Mouse (Mus musculus) telencephalon, adult 2 months (tissue): ENCODE measurements around the gene Mex3d.

Source experiments
- DNase-seq: peaks from one replicate; pipeline ENCODE4 v3.0.0-alpha.2; 2011; ENCODE audit warnings: low read depth, low spot score

The Mex3d gene

DNA sequence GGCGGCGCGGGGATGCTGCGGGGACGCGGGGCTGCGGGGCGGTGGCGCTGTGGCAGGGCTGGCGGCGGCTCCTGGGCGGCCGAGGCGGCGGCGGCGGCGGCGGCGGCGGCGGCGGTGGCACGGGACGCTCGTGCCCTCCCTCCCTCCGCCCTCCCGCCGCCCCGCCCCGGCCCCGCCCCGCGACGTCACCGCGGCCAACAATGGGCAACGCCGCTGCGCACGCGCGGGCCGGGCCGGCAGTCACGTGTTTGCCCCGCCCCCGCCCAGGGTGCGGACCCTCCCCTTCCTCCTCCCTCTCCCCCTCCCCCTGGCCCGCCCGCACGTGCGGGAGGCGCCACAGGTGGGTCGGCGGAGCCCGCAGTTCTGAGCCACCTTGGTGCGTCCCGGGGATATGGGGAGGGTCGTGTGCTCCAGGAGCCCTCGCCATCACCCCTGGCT, at the start of gene Mex3d:
TSS of gene Mex3d (minus strand) at position 138 of the 438 bp plus-strand sequence.
- no peak for DNase-seq

DNA sequence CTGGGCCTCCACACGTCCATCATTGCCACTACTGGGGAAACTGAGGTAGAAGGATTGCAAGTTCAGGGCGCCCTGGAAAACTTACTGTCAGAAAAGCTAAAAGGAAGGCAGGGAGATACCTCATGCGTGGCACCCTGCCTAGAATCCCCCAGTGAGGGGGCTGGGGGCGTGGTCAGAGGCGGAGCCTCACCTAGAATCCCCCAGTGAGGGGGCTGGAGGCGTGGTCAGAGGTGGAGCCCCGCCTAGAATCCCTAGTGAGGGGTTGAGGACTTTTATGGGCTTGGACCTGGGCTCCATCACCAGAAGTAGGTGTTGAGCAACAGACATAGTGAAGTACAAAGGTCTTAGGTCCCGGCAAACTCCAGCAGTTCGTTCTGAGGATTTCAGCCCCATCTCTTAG, 48.8 kb upstream of the Mex3d start:
- DNase-seq: no peak

DNA sequence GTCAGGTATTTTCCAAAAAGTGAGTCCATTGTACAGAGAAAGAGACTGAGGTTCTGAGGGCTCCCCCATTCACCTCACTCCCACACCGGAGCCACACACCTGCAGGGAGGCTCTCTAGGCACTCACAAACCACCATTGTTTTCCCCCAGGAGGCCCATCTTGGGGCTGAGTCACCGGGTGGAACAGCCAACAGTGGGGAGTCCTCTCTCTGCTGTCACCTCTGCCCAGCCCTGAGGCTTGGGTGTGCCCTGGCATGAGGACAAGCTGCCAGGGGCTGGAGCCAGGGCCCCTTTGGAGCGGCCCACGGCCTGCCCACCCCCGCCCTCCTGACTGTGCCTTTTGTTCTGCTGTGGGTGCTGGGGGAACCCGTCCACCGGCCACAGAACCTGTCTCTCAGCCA, 48.3 kb upstream of the Mex3d start:
- DNase-seq: no peak

DNA sequence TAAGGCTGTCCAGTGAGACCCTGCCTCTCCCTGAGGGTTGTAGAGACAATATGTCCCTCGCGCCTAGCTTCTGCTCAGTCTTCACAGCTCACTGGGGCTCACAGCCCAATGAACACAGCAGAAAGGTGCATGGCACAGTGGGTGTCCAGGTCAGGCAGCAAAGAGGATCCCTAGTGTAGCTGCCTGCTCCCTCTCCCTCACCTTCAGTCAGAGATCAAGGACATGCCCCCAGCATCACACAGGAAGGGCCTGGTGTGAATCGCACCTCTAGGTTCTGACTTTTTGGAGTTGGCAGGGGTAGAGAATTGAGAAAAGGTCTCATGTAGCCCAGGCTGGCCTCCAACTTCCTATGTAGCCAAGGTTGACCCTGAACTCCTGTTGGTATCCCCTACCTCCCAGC, 47.4 kb upstream of the Mex3d start:
- DNase-seq: no peak

DNA sequence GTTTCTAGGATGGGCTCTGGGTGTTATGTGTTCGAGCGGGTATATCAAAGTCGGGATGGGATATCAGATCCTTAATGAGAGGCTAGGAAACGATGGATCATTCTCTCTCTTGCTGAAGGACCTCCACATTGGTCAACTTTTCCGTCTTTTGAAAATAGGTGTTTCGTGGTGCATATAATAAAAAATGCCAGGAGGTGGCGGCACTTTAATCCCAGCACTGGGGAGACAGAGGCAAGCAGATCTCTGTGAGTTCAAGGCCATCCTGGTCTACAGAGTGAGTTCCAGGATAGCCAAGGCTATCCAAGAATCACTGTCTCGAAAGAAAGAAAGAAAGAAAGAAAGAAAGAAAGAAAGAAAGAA, 46.8 kb upstream of the Mex3d start:
- DNase-seq: no peak

DNA sequence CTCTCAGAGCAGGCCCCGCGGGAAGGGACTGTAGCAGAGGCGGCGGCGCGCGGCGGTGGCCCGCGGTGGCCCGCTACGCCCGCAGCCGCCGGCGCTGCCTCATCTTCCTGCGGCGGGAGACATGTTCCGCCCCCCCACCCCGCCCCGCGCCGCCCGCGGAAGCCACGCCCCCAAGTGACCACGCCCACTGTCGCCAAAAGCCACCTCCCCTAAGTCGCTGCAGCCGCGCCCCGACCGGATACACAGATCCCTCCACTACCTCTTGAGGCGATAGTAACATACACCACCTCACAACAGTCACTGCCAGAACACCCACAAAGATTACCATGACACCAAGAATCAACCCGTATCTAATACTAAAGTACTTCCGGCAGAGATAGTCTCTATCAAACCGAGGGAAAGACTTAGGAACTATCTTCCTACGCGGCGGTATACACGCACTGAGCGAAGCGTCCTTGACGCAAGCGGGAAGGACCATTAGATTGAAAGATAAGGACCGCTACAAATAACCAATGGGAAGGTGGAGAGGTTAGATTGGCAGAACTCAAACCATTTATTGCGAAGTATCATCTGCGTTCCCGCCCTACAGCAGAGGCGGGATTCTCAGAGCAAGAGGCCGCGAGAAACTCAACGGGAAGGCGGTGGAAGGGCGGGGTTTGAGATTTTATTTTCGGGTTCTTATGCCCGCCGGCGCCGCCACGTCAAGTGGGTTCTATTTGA, 46.2 kb upstream of the Mex3d start, which contains the start of gene Tcf3:
TSS of gene Tcf3 (minus strand) at position 135 of the 720 bp plus-strand sequence.
- peak; percentile 100 for DNase-seq

DNA sequence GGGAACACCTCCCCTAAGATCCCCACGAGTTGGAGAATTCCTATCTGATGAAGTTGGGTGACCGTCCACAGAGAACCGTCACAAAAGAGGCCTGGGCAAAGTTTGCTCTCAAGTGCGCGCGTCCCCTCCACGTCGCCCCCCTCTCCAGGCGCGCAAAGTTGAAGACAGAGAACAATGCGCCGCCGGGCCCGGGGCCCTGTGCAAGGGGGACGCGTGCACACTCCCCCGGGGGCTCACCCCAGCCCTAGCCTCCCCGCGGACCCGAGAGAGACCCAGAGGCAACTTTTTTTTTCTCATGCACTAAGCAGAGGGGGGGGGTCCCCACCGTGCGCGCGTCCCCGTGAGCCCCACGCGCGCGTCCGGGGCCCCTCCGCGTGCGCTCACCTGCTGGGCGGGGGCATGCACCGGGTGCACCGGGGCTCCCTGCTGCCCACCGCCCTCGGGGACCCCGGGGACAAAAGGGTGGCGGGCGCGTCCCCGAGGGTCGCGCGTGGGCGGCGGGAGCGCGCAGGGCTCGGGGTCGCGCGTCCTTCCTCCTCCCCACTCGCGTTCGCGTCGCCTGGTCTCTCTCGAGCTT, 45.6 kb upstream of the Mex3d start:
- DNase-seq: no peak

DNA sequence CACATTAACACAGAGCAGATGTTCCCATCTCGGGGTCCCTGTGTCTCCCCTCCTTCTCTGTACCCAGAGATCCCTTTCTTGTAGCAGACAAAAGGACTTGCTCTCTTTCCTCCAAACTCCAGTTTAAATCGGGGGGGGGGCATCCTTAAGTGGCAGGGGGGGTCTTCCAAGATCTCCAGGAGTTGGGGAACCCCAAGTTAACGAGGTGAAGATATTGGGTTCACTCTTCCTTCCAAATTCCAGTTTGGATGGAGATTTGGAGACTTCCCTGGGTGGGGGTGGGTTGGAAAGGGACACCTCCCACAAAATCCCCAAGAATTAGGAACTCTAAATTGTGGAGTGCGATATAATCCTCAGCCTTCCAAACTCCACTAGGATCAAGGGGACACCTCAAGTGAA, 44.9 kb upstream of the Mex3d start:
- DNase-seq: no peak

DNA sequence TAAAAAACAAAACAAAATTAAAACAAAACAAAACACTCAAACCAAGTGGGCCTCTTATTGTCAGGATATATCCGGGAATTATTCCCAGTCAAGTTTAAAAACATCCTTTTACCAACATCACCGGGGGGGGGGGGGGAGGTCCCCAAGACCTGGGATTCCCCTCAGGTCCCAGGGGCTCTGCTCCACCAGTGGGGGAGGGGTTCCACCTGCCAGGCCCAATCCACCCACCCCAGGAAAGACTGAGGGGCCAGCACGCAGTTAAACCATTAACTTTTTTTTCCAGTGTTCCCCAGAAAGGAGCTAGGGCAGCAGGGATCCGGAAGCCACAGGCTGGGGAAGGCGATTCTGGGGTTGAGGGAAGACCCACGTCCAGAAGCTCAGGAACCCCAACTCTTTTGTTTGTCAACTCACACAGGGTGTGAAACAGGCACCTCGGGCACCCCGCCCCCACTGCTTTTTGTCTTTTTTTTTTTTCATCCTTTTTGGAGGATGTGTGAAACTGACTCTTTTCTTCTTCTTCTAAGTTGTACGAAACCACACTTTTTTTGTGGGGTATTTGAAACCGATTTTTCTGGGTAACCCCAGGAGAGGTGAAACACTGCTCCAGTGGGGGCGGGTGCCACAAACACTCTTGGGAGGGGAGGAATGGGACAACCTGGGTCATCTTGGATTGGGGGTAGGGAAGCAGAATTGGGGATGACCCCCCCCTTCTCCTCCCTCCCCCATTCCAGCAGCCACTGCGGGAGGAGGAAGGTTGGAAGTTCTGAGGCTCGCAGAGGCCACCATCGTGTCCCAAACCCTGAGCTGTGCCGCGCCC, 44.3 kb upstream of the Mex3d start:
- no peak for DNase-seq

DNA sequence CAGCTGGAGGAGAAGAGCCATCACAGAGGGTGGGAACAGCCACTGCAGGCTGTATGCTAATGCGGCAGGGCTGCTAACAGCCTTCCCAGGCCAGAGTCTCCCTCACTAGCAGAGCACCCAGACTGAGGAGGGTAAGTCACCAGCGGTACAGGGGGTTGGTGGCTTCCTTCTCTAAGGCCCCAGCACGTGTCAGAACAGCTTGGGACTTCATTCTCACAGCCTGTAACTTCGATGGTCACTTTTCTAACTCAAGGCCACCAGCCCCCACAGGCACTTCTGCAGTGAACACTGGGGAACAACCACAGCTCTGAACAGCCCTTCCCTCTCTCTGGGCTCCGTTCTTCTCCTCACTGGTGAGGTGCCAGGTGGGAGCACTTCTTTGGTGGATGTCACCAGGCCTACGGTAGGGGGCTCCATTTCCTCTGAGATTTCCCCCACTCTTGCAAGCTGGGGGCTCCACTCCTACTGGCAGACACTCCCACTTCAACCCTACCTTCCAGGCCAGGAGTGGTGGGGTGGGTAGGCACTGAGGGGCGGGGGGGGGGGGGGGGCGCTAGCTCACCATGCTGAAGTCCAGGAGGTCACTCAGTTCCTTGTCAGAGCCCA, 43.0 kb upstream of the Mex3d start:
- no peak for DNase-seq

DNA sequence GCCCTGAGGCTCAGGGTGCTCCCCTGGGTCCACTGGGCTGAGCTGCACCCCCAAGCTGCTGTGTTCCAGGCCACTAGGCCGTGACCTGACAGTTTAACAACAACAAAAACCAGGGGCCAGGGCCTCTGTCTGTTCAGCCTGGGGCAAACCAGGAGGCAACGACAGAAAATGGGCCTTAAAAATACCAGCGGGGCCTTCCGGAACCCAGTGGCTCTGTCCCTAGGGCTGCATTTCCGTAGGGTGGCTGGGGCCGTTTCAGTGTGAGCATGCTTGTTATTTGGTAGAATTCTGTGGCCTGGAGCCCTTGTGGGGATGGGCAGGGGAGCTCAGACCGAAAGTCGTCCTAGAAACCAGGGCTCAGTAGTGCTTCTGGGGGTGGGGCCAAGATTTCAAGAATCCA, 42.3 kb upstream of the Mex3d start:
- no peak for DNase-seq

DNA sequence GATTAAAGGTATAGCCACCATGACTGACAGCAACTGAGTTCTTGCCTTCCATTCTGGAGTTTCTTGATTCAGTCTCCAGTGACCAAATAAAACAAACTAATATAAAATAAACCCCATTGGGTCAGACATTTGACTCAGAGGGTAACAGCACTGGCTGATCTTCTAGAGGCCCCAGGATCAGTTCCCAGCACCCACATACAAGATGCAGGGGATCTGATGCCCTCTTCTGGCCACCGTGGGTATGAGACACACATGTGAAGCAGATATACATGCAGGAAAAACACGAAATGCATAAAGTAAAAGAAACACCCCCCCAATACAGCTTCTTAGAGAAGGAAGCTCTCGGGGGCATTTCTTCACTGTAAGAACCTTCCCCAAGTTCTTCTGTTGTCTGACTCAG, 37.6 kb upstream of the Mex3d start:
- DNase-seq: no peak

DNA sequence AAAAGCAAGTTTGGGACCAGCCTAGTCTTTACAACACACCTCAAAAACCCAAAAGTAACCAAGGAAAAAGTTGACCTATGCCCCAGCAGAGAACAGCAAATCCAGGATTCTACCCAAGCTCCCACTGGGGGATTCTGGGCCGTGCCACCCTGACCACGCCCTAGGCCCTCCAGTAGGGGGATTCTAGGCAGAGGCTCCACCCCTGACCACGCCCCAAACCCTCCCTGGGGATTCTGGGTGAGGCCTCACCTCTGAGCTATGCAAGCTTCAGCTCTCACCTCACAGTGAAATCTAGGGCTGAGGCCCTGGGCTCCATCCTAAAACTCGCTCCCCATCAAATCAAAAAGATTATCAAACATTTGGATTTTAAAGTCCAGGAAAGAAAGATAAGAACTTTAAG, 36.1 kb upstream of the Mex3d start:
- no peak for DNase-seq

DNA sequence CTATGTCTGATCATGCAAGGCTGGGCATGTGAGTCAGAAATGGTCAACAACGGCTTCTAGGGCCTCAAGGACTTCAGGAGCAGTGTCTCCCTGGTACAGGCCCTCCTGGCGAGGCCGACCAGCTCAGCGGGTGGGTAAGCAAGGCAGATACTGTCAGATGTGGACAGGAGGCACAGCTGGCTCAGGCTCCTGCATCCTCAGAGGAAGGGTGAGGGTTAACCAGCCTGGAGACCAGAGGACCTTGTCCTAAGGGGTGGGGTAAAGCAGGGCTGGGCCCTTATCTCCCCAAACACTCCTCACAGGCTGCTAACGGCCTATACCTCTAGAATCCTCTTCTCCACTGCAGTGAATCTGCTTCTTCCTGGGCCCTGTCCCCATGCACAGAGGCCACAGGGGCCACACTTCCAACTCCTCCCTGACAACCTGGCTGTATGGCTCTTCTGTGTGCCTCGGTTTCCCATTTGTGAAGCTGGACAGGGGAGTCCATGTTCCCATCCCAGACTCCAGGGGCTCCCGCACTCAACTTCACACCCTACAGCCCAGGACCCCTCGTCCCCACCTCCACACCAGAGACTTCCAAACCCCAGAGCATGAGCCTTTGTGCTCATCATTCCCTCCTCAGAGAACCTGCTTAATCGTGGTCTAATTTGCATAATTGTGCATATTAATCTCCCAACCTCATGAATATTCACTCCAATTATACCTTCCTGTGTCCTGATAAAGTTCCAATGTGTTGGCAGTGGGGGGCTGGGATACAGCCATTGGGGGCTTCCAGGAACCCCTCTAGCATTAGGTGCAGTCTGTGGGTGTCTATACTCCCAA, 34.4 kb upstream of the Mex3d start:
- DNase-seq: no peak

DNA sequence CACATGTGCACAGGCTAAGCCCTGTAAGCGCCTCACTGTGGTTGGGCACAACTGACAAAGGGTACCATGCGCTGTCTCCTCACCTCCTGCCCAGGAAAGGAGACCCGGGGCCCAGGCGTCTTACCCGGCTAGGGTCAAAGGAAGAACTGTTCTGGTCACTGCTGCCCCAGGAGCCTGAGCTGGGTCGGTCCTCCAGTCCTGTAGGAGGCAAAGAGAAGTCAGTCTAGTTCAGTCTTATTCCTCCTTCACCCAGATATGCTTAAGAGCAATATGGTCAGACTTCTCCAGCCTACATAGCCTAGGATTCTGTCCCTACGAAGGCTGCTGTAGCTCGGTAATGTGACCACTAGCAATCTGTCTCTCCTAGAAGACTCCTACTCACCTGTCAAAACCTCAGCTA, 33.7 kb upstream of the Mex3d start:
- DNase-seq: no peak

DNA sequence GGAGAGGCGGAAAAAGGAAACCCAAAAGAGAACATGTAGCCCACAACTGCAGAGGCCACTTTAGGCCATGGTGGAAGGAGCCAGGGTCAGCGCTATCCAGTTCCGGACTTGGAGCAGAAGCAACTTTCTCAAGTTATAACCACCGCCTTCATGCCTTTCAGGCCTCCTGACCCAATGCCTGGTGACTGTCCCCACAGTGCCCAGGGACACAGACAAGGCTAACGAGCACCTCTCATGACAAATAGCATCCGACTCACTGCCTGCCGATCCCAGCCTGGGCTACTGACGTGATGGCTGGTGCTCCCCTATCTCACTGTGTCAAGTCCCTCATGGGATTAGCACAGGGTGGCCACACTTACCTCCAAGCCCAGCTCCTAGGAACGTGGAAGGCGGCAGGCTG, 33.3 kb upstream of the Mex3d start:
- DNase-seq: no peak

DNA sequence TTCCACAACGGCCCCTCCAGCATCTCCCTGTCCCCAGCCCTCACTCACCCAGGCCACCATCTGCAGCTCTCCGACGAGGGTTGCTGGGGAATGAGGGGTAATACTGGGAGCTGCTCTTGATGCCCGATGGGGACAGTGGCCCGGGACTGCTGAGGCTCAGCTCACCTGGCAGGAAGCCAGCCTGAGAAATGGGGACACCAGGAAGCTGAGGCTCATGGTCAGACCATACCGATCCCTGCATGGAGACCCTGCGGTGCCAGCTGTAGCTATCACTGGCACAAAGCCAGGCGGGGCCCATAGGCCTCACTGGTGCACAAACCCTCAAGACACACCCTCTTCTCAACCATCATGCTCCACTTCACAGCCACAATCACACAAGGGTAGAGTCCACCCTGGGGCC, 32.0 kb upstream of the Mex3d start:
- DNase-seq: no peak

DNA sequence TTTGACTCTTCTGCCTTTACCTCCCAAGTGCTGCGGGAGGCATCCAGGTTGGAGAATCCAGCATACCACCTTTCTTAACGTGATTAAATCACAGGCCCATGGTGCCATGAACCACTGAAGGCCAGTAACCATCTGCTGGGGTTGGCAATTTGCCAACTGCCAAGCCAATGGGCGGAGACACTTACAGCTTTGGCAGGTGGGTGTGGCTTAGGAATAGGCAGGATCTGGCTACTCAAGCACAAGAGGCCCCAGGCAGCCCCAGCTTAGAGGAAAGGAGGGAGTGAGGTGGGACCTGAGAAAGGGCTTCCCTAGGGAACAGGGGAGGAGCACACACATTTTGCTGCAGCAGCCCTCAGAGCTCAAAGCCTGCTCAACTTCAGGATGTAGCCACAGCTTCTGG, 30.9 kb upstream of the Mex3d start:
- no peak for DNase-seq

DNA sequence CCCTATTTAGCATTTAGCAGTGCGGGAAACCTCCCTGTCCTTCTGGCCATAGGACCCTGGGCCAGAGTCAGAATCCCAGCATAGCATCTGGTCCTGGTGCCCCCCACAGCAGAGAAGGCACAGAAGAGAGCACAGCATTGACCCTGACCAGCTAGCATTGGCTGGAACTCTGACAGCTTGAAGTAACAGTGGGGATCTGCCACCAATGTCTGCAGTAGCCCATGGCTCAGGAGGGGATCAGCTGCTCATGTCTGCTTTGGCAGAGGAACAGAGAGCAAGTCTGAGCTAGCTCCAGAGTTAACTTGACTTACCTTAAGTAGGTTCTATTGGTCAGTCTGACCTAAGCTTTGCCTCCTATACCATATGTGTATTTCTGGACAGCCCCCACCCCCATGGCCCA, 30.4 kb upstream of the Mex3d start:
- no peak for DNase-seq

DNA sequence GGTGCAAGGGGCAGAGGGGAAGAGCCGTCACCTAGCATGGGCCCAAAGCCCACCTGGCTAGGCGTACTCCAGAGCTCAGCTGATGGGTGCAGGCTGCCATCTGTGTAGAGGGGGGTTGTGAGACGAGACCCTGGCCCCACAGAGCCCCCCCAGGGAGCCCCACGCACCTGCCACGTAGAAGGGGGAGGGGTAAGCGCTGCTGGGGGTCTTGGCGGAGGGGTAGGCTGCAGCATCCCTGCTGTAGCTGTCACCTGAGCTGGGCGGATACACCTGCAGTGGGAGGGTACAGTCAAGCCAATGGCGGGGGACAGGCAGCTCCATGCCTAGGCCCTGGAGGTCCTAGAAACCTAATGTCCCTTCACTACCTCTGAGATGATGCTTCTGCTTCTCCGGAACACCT, 29.9 kb upstream of the Mex3d start:
- DNase-seq: no peak

DNA sequence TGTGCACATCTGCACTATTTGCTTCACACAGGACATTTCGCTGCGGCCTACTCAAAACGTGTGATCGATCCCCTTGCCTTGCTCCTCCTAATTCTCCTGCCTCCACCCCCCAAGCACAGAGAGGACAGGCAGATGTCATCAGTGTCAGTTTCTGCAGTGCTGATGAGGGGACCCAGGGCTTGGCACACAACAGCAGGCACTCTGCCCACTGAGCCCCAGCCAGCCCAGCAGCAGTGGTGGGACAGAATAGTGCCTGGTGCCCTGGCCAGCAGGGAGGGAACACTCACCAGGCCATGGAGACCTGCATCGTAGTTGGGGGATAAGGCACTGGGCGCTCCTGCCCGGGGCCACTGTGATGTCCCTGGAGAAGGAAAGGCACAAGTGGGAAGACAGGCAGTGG, 28.1 kb upstream of the Mex3d start:
- DNase-seq: no peak
